Mouse (Mus musculus): ENCODE measurements around the gene Tgfb1.

Gene Tgfb1

GRCm38 (mm10) chr7:25729396-25729795 lies 42.6 kb downstream of the Tgfb1 start:
- in situ Hi-C loops (cut with MboI; ENCODE audit: low sequenced_read_pairs), result no loop called here

DNA sequence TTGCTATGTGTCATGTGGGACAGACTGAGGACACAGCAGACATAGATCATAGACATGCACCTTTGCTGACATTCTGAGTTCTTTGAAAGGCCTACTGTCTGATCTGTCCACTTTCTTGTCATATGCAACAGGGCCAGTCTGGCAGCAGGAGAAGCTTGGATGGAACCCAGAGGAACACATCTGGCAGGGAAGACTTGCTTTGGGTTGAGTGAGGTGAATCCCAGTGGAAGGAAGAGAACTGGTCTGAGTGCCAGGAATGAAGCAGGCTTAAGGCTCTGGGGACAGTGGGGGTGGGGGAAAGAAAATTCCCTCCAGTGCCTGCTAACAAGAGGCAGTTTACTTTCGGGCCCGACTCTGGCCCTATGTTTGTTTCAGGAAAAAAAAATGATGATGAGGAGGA lies 43.1 kb downstream of the Tgfb1 start:
- in situ Hi-C loops (cut with MboI; ENCODE audit: low sequenced_read_pairs), result no loop called here

DNA sequence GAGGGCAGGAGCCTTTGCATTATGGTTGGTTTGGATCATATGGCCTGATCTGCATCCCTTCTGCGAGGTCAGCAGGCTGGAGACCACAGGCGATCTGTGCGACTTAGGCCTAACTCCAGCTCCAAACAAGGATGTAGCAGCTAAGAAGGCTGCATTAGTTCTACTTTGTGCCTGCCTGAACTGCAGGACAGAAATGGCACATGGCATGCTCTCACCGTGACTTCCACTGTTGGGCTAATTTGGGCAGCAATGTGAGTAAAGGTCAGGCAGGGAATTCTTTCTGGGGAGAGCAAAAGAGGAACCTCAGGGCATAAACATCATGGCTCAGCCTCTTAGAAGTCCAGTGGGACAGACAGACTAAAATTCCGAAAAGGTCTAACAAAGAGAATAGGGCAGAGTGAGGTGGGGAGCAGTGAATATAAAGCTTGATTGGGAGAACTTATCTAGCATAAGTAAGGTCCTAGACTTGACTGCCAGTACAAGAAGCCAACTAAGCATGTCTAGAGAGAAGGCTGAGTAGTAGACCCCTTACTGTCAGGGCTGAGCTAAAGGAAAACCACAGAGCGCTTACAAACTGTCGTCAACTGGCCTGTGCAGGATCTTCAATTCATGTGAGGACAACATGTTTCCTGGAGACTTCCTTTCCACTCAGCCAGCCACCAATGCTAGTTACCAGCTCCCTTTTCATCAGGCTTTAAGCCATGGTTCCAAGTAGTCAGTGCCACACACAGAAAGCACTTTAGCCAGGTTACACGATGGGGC lies 44.7 kb downstream of the Tgfb1 start:
- in situ Hi-C loops (cut with MboI; ENCODE audit: low sequenced_read_pairs), result no loop called here

- in situ Hi-C loops (cut with MboI; ENCODE audit: low sequenced_read_pairs), result no loop called here
These were observed 48.2 kb downstream of the Tgfb1 start for GRCm38 (mm10) chr7:25734991-25735390.

DNA sequence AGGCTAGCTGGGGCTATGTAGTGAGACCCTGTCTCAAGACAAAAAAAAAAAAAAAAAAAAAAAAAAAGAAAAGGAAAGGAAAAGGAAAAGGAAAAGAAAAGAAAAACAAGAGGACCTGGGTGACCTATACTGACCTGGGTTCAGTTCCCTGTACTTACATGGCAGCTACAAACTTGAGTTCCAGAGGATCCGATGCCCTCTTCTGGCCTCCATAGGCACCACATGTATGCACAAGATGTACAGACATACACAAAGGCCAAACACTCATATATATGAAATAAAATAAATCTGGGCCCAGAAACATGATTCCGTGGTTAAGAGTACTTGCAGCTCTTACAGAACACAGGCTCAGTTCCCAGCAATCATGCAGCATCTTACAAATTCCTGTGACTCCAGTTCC lies 50.1 kb downstream of the Tgfb1 start:
- in situ Hi-C loops (cut with MboI; ENCODE audit: low sequenced_read_pairs), result no loop called here

DNA sequence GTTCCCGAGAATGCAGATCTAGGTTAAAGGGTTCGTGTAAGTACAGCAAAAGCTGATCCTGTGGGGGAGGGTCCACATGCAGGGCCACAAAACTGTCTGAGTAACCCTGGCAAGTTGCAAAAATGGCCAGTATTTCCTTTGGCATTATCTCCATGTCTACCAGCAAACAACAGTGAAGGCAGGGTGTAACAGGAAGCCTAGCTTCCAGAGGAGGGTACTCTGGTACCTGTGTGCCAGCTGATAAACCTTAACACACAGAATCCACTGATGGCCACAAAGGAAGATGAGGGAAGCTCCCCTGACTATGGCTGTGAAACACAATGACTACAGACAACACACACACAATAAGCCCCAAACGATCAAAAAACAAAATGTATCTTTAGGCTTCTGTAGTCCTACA lies 51.5 kb downstream of the Tgfb1 start:
- in situ Hi-C loops (cut with MboI; ENCODE audit: low sequenced_read_pairs), result no loop called here

DNA sequence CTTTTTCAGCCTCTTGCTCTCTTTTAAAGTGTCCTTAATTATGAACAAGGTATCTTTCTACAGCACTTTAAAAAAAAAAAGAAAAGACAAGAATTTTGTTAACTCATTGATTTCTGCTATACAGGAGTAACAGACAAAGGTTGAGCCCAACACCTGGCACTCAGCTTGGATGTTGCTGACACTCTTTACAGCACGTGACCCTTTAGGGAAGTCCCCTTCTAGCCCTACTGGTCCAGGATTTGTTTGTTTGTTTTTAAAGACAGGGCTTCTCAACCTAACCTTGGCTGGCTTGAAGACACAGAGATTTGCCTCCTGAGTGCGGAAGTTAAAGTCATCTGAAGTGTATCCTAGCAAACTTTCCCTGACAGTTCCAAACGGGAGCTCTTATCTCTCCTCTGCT lies 60.0 kb downstream of the Tgfb1 start:
- in situ Hi-C loops (cut with MboI; ENCODE audit: low sequenced_read_pairs), result no loop called here

DNA sequence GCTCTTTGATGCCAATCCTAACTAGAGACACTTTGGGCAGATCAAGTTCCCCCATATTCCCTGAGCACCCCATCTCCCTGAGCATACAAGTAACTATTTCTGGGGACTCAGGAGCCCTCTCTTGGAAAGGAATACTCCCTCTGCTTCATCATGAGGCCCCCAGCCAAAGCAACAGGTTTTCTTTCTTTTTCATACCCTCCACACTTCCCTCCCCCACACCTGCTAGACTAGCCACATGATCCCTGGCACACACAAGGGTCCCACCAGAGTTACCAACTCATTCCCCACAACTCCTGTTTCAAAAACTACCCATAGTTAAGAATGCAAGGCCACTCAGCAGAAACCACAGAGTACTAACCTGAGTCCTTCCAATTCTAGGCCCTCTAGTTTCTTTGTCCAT lies 66.3 kb downstream of the Tgfb1 start:
- in situ Hi-C loops (cut with MboI; ENCODE audit: low sequenced_read_pairs), result no loop called here

- in situ Hi-C loops (cut with MboI; ENCODE audit: low sequenced_read_pairs), result no loop called here
These were observed 67.0 kb downstream of the Tgfb1 start for GRCm38 (mm10) chr7:25753643-25754438.

DNA sequence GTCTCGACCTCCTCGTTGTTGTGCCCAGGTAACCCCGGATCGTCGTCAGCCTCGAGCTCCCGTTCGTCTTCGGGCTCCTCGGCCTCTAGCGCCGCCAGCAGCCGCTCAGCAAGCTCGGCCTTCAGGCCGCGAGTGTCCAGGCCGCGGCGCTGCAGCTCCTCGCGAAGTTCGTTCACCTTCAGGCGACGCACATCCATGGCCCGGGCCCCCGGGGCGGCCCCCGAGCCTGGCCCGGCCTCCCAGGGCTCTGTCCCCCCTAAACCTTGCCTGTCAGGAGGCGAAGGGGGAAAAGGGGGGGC lies 67.6 kb downstream of the Tgfb1 start:
- in situ Hi-C loops (cut with MboI; ENCODE audit: low sequenced_read_pairs), result no loop called here

Data from CH12F3 (cell line).